10 mouse cellular contexts compared by ENCODE assay signal in the genomic region with DNA sequence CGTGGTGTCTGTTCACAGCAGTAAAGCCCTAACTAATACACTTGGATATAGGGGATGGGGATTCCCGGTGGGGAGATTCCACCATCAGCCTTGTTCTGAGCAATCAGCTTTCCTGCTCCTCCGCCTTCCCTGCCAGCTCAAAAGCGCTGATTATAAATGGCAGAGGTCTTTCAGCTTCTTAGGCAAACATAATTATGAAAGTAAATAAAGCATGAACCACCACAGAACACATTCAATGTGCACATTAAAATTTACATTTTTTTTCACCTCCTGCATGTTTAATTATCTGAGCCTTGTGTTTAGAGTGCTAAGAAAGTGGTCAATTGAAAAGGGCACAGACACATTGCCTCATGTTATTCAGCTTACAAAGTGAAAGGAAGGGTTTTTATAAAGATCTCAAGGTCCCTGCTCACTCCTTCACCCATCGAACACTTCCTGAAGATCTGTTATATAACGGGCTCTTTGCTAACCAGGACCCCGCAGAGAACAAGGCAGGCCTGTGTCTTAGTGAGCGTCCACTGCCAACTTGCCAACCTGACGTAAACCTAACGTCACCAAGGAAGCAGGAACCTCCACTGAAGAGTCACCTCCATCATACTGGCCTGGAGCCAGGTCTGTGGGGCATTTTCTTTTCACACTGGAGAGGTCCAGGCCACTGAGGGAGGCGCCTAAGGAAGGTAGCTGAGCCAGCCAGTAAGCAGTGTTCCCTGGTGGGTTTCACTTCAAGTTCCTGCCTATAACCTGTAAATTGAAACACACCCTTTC.
DNase-seq lines count a peak whose midpoint lies in the region; ATAC-seq lines count a peak whose summit lies in the region.
"Had no signal": no experiment of that assay in that cellular context is flagged by ENCODE, and none has a peak within 500 bp of the region (broad histone marks: within the 10 kb centered on the region; RNA-seq: fewer than 3 reads in every experiment).

No protein-coding gene starts in this region.

- peaks cover 18% of the 10 kb centered on the region for H3K4me1 ChIP-seq in limb, embryonic 12.5 days (replicated peaks)
- peaks cover 15% of the 10 kb centered on the region; the same call in 1 of the 2 replicates for H3K4me1 ChIP-seq in limb, embryonic 10.5 days

- no peaks in the 10 kb centered on the region for H3K27me3 ChIP-seq in limb, embryonic 12.5 days
- no peaks in the 10 kb centered on the region for H3K27me3 ChIP-seq in limb, embryonic 10.5 days (ENCODE audit: low read depth, poor library complexity, severe bottlenecking)
- H3K27me3 ChIP-seq: heart, embryonic 15.5 days had no signal

- no peaks in the 10 kb centered on the region for H3K36me3 ChIP-seq in limb, embryonic 12.5 days
- no peaks in the 10 kb centered on the region for H3K36me3 ChIP-seq in limb, embryonic 10.5 days
- H3K36me3 ChIP-seq: heart, embryonic 15.5 days had no signal

- no peak for DNase-seq in limb, embryonic 10.5 days (ENCODE audit: low spot score)
- DNase-seq in Muller cell, postnatal 12 days (ENCODE audit: inconsistent ontology term) = peak; percentile 46
- DNase-seq in heart, postnatal 4 days = no peak
- DNase-seq in cerebellum, adult 11 months = no peak
- no peak for DNase-seq in layer of hippocampus, postnatal 36 days
- DNase-seq: kidney, adult 9 months had no signal

- ATAC-seq in limb, embryonic 12.5 days (ENCODE audit: insufficient number of reproducible peaks, insufficient read depth, low FRiP score, low TSS enrichment, low read depth) = no peak
- ATAC-seq in hematopoietic stem cell, adult 5-6 weeks (replicated peaks in 1 of 2; ENCODE audit: insufficient read depth in 1 of 2, low FRiP score in 2 of 2, low TSS enrichment in 1 of 2, low read depth in 1 of 2, poor library complexity in 2 of 2, severe bottlenecking in 2 of 2) = peak; percentile 63 to 78
- peak; percentile 10; the same call in 1 of the 2 replicates for ATAC-seq in megakaryocyte progenitor cell, adult 5-6 weeks (replicated peaks; ENCODE audit: poor library complexity)

- H3K27ac ChIP-seq in limb, embryonic 12.5 days = peak overlapping the region; percentile 62
- no peak overlapping the region for H3K27ac ChIP-seq in limb, embryonic 10.5 days
- H3K27ac ChIP-seq: heart, embryonic 15.5 days had no signal

- 69% methylated on average over 11 of the region's 11 CpGs for WGBS in limb, embryonic 12.5 days
- 91% methylated on average over 11 of the region's 11 CpGs for WGBS in limb, embryonic 10.5 days

- no peak overlapping the region for H3K9ac ChIP-seq in limb, embryonic 12.5 days (replicated peaks)
- H3K9ac ChIP-seq: heart, embryonic 15.5 days had no signal

- no peak overlapping the region for H3K4me2 ChIP-seq in limb, embryonic 12.5 days
- H3K4me2 ChIP-seq: heart, embryonic 15.5 days had no signal

- H3K9me3 ChIP-seq in limb, embryonic 12.5 days = no peaks in the 10 kb centered on the region
- no peaks in the 10 kb centered on the region for H3K9me3 ChIP-seq in limb, embryonic 10.5 days (replicated peaks)
- H3K9me3 ChIP-seq: heart, embryonic 15.5 days had no signal

- H3K4me3 ChIP-seq in limb, embryonic 12.5 days (replicated peaks) = no peak overlapping the region
- no peak overlapping the region for H3K4me3 ChIP-seq in limb, embryonic 10.5 days
- H3K4me3 ChIP-seq: heart, embryonic 15.5 days had no signal
